ENCODE assay signal across 27 mouse cellular contexts in genomic region chr10:90609437-90609836, GRCm38 (mm10).
"Had no signal": no experiment of that assay in that cellular context is flagged by ENCODE, and none has a peak within 500 bp of the region (broad histone marks: within the 10 kb centered on the region; RNA-seq: fewer than 3 reads in every experiment).

No protein-coding gene starts in this region.

- H3K9ac ChIP-seq: heart, embryonic 12.5 days; hindbrain, embryonic 12.5 days; hindbrain, embryonic 14.5 days; intestine, embryonic 15.5 days; limb, embryonic 12.5 days; liver, embryonic 13.5 days; liver, embryonic 15.5 days; liver, postnatal 0 days had no signal

- ATAC-seq: hindbrain, embryonic 16.5 days; inflammation-experienced regulatory T-cells, adult 6 months; intestine, embryonic 15.5 days; intestine, postnatal 0 days; liver, postnatal 0 days had no signal

- DNase-seq: gastrocnemius, adult 2 months; gastrocnemius, postnatal 10 days; gastrocnemius, postnatal 25 days; heart, adult 18-20 months; heart, postnatal 10 days; heart, postnatal 4 days; kidney, adult 18-20 months; kidney, adult 8-10 months; kidney, postnatal 10 days; kidney, postnatal 25 days; kidney, postnatal 4 days; liver; liver, embryonic 13.5 days; liver, postnatal 0 days had no signal

- H3K4me2 ChIP-seq: heart, embryonic 12.5 days; hindbrain, embryonic 12.5 days; hindbrain, embryonic 14.5 days; intestine, embryonic 15.5 days; limb, embryonic 12.5 days; liver, embryonic 11.5 days; liver, embryonic 13.5 days; liver, embryonic 15.5 days had no signal

- H3K4me1 ChIP-seq: heart, embryonic 10.5 days; heart, embryonic 12.5 days; hindbrain, embryonic 10.5 days; hindbrain, embryonic 12.5 days; intestine, embryonic 15.5 days; limb, embryonic 10.5 days; limb, embryonic 12.5 days; liver, embryonic 13.5 days; liver, embryonic 15.5 days had no signal

- H3K9me3 ChIP-seq: heart, embryonic 10.5 days; heart, embryonic 12.5 days; hindbrain, embryonic 10.5 days; hindbrain, embryonic 12.5 days; intestine, embryonic 15.5 days; limb, embryonic 10.5 days; limb, embryonic 12.5 days; liver, embryonic 13.5 days; liver, embryonic 15.5 days had no signal

- H3K4me3 ChIP-seq: gastrocnemius, adult 2 months; heart, embryonic 10.5 days; heart, embryonic 12.5 days; hindbrain, embryonic 10.5 days; hindbrain, embryonic 12.5 days; intestine, embryonic 15.5 days; limb, embryonic 10.5 days; limb, embryonic 12.5 days; liver, embryonic 13.5 days; liver, embryonic 15.5 days had no signal

- H3K36me3 ChIP-seq: heart, embryonic 10.5 days; heart, embryonic 12.5 days; hindbrain, embryonic 10.5 days; hindbrain, embryonic 12.5 days; intestine, embryonic 15.5 days; limb, embryonic 10.5 days; limb, embryonic 12.5 days; liver, embryonic 13.5 days; liver, embryonic 15.5 days had no signal

- H3K27ac ChIP-seq: gastrocnemius, adult 2 months; heart, embryonic 10.5 days; hindbrain, embryonic 10.5 days; hindbrain, embryonic 12.5 days; hindbrain, embryonic 14.5 days; intestine, embryonic 15.5 days; limb, embryonic 10.5 days; limb, embryonic 12.5 days; liver, embryonic 13.5 days; liver, embryonic 15.5 days had no signal

- H3K27me3 ChIP-seq: heart, embryonic 12.5 days; hindbrain, embryonic 12.5 days; intestine, embryonic 15.5 days; limb, embryonic 12.5 days; liver, embryonic 13.5 days; liver, embryonic 15.5 days had no signal
